Mouse (Mus musculus): ENCODE data around the gene Arhgap22.

Gene Arhgap22

DNA sequence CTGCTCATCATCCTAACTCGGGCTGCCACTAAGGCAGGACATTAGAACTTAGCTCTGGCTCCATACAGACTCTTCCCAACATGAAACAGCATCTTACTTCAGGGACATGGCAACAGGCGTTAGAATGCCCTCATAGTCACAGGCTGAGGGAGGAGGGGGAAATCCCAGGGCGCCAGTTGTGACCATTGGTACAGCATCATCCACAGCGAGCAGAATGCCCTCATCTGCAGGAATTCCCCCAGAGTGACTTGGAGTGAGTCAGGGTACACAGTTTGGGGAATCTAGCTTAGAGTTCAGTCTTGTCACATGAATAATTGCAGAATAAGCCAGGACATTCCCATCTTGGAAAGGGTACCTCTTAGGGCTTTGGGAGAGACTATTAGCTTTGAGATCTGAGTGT is 74.1 kb downstream of the Arhgap22 start:
- DNase-seq, result no peak

DNA sequence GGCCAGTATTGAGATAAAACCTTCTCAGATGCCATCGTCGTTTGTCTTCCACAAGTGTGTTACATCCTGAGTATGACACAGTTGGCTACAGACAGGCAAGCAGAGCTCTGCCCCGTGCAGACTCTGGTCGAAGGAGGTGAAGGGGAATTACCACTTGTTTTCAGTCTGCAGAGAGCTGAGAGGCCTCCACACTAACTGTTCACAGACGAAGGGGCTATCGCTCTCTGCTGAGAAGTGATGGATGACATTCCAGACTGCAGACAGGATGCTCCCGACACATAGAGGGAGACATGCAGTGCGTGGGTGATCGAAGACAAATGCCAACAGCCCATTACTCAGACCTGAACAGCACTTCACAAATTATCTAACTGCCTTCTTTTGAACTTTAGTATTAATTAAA is 76.2 kb downstream of the Arhgap22 start:
- no peak for DNase-seq

- DNase-seq, result no peak
Observed at GRCm38 (mm10) chr14:33294488-33294887, 80.7 kb downstream of the Arhgap22 start.

- peak in 1 of 2 experiments; percentile 17 for DNase-seq
Observed at GRCm38 (mm10) chr14:33296698-33297341, 83.0 kb downstream of the Arhgap22 start.

GRCm38 (mm10) chr14:33300591-33300990 is 86.8 kb downstream of the Arhgap22 start:
- no peak for DNase-seq

DNA sequence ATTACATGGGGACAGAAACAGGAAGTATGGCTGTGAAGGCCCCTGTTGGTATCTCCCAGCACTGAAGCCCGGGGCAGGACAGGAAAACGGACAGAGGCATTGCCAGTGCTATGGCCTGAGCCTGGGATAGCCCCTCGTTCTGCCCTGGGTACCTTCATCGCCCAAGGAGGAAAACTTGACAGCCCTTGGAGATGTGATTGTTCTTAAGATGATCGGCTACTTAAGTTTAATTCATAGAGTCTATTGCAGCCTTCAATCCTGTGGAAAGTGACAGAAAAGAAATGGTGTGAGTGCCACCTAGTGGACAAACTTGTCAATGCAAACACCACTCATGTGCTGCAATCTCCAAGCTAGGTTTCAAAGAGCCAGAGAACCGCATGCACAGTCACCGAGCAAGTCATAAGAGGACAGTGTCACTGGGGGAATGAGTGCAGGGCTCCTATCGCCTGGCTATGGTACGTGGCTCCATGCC is 89.6 kb downstream of the Arhgap22 start:
- DNase-seq, result peak; percentile 90

GRCm38 (mm10) chr14:33305645-33306281 is 91.9 kb downstream of the Arhgap22 start:
- DNase-seq, result no peak

DNA sequence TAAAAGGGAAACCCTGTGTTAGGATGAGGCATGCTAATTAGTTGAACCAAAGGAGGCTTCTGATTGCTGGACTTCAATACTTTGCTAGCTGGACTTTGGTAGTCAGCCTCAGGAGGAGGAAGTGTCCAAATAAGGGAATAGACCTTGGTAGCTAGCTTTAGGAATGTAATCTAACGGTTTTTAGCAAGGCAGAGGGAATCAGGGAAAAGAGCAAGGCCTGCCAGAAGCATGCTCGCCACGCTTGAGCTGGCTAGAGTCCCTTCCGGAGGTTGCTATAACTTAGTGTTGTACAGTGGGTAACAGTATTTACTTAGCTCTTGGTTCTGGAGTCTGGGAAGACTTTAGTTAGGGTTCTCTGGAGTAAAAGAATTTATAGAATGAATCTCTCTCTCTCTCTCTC is 96.9 kb downstream of the Arhgap22 start:
- no peak for DNase-seq

DNA sequence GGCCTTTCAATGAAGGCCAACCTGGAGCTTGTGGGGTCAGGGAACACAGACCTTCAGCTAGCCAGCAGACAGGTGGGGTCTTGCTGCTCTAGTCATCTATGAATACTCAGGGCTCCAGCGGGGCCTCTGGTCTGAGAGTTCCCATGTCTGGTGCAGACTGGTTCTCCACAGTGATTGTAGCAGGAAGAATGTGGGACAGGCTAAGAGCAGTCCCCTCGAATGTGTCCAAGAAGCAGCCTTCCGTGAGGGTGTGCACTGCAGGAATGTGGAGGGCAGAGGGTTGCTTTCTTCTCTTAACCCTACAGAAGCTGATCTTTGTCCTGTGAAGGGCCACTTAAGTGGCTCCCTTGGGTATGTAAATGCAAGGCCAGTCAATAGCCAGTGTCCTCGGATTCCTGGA is 98.5 kb downstream of the Arhgap22 start:
- no peak for DNase-seq

- peak; percentile 83 to 86 for DNase-seq
Observed at GRCm38 (mm10) chr14:33313624-33314023, 99.8 kb downstream of the Arhgap22 start.

DNA sequence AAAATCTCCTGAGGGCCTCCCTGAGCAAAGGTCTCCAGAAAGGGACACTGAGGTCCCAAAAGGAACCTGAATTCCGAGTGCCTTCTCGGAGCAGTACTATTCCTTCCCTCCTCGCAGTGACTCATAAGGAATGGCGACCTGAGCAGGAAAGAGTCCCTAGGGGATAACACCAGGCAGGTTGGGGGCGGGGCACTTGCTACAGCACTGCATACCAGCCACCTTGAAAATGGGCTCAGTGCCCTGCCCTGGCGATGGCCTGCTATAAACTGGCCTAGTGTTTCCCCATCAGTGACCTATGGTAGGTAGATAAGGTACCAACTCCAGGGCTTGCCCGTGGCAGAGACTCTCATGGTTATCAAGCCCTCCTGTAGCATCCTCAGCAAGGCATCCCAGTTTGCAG is 100.3 kb downstream of the Arhgap22 start:
- DNase-seq, result peak in 1 of 2 experiments; percentile 32

GRCm38 (mm10) chr14:33315111-33315510 is 101.3 kb downstream of the Arhgap22 start:
- DNase-seq, result no peak

DNA sequence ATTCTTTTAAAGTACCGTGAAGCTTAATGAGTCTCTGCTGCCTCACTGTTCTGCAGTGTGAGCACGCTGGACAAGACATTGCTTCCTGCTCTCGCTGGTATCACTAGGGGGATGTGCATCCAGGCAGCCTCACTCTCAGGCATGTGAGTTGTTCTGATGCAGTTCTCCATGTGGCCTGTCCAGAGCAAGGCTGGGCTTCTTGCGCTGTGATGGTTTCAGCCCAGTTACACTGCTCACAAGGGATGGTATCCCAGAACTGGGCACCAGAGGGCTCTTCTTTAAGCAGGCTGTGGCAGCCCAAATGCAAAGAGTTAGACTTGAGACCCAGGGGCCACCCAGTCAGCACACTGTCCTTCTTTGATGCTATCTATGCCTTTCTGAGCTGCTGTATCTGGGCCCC is 101.9 kb downstream of the Arhgap22 start:
- DNase-seq, result no peak

DNA sequence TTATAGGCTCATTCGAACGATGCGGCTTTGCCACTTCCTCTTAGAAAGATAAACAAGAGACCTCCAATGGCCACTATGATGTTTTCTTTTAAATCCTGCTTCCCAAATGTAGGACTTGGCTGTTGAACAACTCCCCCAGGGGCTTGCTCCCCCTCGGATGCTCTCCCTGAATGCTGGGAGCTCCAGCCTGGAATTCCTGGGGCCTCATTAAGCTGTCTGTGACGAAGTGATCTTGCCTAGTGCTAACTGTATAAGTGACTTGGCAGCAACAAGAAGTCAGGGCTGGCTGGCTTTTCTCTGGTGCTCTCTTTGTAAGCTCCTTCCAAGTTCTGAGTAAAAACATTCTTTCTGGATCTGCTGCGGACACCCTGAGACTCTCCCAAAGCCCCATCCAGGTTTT is 104.1 kb downstream of the Arhgap22 start:
- DNase-seq, result no peak

DNA sequence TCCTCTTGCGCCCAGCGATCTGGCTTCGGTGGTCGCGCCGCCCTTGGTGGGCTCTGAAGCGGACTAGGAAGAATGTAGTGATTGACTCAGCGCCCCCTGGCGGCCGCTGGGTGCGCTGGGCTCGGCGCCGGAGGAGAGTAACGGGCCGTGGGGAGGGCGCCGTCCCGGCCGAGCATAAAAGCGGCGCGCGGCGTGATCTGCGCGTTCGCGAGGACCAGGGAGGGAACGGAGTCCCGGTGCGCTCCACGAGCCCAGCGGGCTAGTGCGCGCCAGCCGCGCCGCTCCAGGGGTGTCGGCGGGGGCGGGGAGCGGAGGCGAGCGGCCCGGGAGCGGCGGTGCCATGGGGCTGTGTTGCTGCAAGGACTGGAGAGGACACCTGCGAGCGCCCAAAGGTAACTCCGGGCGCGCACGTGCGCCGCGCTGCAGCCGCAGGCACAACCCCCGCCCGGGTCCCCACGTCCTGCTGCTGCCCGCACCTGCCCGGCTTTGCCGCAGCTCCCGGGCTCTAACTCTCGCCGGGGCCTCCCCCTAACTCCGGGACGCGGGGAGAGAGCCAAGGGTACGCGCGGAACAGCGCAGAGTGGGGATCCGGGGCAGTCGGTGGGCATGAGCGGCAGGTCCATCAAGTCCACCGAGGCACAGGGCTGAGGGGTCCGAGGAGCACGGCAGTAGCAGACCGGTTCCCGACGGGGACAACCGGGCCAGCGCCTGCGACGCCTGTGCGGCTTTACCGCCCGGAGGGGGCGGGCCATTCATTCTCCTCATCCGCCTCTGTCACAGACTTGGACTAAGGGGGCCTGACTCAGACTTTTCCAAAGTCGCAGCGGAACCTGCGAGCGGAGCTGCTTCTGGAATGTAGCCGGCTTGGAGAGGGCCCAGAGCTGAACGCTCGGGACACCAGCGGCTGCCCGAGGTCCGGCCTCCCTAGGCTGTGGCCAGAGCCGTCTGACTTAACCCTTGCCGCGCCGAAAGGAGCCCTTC is 106.0 kb downstream of the Arhgap22 start:
- peak; percentile 72 to 85 for DNase-seq

GRCm38 (mm10) chr14:33320856-33321255 is 107.0 kb downstream of the Arhgap22 start:
- DNase-seq, result peak in 1 of 2 experiments; percentile 31

GRCm38 (mm10) chr14:33322661-33323088 is 108.8 kb downstream of the Arhgap22 start:
- DNase-seq, result peak; percentile 82 to 91

DNA sequence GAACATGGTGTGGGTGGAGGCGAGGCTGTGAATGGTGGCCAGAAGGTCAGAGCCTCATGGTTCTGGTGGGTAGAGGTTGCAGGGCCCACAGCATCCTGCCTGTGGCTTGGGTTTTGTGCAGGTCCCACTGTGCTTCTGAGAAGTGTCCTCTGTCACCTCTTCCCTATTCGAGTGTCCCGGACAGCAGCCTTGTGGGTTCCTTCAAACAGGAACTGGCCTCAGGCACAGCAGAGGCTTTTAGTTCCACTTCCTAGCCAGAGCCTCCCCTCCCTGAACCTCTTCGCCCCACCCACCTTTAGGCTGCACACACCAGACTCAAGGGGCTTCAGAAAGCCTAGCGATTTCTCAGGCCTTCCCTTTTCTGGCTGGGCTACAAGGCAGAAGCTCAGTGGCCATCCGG is 110.7 kb downstream of the Arhgap22 start:
- DNase-seq, result no peak

- no peak for DNase-seq
Observed at GRCm38 (mm10) chr14:33328369-33328768, 114.5 kb downstream of the Arhgap22 start.

DNA sequence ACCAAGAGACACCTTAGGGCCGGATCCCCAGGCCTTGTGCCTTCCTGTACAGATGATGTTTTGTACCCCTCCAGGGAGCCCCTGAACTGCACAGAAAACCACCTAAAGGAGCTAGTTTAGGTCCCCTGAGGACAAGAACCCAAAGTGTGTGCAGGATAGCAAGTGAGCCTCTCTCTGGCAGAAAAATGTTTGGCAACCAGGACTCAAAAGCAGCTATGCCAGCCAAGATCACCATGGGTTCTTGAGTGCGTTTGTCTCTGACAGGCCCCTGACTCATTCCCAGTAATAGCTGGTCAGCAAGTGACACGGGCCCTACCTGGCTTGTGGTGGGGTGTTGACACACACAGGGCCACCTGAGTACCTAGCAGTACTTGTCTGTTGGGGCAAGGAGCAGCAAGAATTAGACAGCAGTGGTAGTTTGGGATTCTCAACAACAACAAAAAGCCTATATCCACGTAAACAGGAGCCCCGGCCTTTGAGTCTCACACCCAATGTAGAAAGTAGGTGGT is 115.5 kb downstream of the Arhgap22 start:
- no peak for DNase-seq

DNA sequence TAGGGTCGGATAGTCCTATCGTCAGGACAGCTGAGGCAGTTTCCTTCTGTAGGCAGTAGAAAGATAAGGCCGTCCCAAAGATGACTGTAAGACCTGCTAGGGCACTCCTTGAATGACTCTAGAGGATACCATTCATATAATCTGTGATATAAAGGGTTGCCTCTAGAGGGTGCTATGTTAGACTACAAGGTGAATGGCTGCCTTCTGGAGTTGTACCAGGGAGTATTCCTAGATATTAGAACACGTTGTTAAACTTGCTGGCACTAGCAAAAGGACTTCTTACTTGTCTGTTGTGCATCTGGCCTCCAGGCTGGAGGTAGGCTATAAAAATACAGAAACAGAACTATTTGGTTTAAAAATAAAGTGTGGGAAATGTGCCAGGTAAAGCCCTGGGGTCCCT is 117.2 kb downstream of the Arhgap22 start:
- DNase-seq, result no peak

DNA sequence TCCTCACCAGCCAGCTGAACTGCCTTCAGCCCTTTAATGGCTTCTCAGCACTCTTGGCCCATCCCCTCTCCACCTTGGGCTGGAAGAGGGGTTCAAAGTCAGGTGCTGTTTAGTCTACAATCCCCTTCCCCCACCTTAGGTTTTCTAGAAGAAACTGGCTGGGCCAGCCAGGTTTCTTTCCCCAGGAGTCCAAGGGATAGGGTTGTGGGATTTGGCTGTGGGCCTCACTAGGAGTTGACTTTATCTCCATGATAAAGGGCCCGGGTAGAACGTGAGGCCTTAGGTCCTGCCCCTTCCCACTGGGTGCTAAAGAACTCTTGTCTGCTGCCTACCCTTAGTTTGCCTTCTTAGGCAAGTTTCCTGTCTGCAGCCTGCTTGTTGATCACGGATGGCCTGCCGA is 117.8 kb downstream of the Arhgap22 start:
- no peak for DNase-seq

GRCm38 (mm10) chr14:33333833-33334232 is 120.0 kb downstream of the Arhgap22 start:
- peak in 1 of 2 experiments; percentile 37 for DNase-seq
